Mouse (Mus musculus): ENCODE measurements at regions not wholly inside any gene's neighbourhood (a gene's known extent, or its start where the extent isn't known, plus 50 kb on each side); places are given as distances from the start of the nearest gene placed in this dataset.

- no peak for TF ChIP-seq CTCF (IDR thresholded peaks at IDR 0.05; ENCODE audit: borderline replicate concordance, control insufficient read depth, extremely low read depth, insufficient read depth, low read length, poor library complexity)
- TF ChIP-seq POLR2A (IDR thresholded peaks at IDR 0.05; ENCODE audit: control insufficient read depth, extremely low read depth, insufficient read depth, low read length, poor library complexity) = no peak
These were observed 198.4 kb upstream of the Lrfn2 start for GRCm38 (mm10) chr17:48733801-48734200.
